Mouse (Mus musculus): ENCODE data around the gene Rbx1.
"Not testable (repeated sequence)": the region's sequence is repeated elsewhere in the genome, so short reads cannot be mapped to it uniquely, and the experiment has no call there.

Rbx1 gene

DNA sequence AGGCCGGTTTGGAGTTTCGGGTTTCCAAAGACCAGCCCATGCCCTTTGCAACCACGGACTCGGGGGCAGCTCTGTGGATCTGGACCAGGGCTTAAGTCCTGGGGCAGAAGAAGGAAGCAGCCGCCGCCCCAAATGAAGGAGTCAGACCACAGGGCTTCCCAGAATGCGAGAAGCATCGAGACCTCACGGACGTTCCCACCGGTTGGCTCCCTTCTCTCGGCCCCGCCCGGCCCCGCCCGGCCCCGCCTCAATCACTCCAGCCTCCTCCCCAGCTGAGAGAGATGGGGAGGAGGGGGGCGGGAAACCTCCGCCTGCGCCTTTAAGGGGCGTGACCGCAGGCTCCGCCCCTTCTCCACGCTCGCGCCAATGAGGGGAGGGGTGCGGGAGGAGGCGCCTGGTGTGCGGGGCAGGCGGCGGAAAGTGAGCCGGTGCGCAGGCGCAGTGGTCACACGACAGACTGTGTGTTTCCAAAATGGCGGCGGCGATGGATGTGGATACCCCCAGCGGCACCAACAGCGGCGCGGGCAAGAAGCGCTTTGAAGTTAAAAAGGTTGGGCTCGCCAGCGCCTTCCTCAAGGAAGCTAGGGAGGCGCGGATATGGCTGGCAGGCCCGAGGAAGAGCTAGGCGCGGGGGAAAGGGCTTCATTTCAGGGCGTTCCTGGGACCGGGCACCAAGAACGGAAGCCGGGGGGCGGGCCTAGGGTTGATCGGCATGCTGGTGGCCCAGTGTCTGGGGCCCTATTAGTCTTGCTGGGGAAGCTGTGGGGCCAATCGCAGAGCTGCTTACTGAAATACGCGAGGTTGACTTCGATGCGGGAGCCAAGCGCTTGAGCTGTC, at the start of gene Rbx1:
Gene Rbx1, plus strand, starts transcription at position 396 of the 837 bp plus-strand sequence.
- Histone ChIP-seq H3K27me3 (ENCODE audit: insufficient read depth, low read length) (no peaks in the 10 kb centered on the region), H3K36me3 (ENCODE audit: insufficient read depth, low read length) (peaks cover 22% of the 10 kb centered on the region), H3K4me1 (replicated peaks; ENCODE audit: low read depth, low read length) (peaks cover 41% of the 10 kb centered on the region), H3K9me3 (ENCODE audit: low read length) (peaks cover 5% of the 10 kb centered on the region; the same call in 1 of the 2 replicates), H3K4me3 (replicated peaks; ENCODE audit: low read length) (peak within 1 kb of the TSS; percentile 91)
- TF ChIP-seq POU5F1 (IDR thresholded peaks at IDR 0.05; ENCODE audit: borderline replicate concordance, low read length), result no peak
- TF ChIP-seq NANOG (IDR thresholded peaks at IDR 0.05; ENCODE audit: borderline replicate concordance, low read length), result no peak
- no peak for TF ChIP-seq CTCF (conservative IDR thresholded peaks at IDR 0.05; ENCODE audit: low read length)

DNA sequence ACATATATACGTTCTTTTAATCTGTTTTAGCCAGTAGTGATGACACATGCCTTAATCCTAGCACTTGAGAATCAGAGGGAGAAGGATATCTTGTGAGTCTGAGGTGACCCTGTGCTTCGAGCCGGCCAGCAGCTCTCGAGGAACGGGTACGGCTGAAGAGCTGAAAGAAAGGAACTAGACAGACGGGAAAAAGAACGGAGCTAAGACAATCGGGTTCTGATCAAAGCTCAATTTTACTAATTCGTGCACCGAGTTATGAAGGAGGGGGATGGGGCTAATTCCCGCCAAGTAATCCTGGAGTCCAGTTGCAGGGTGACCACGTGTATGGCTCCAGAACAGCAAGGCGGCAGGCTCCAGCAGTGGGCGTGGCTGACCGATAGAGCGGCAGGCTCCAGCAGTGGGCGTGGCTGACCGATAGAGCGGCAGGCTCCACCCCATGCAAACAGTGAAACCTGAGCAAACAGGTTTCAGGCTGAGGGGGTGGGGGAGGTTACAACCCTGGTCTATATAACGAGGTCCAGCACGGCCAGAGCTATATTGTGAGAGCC, 49.3 kb upstream of the Rbx1 start:
- H3K4me3 ChIP-seq (replicated peaks; ENCODE audit: low read length), result peak overlapping the region; percentile 13; the same call in 1 of the 2 replicates
- peaks cover 27% of the 10 kb centered on the region for H3K4me1 ChIP-seq (replicated peaks; ENCODE audit: low read depth, low read length)
- H3K9me3 ChIP-seq (ENCODE audit: low read length); H3K27me3 ChIP-seq (ENCODE audit: insufficient read depth, low read length): not testable (repeated sequence)
- peaks cover 42% of the 10 kb centered on the region for H3K36me3 ChIP-seq (ENCODE audit: insufficient read depth, low read length)

DNA sequence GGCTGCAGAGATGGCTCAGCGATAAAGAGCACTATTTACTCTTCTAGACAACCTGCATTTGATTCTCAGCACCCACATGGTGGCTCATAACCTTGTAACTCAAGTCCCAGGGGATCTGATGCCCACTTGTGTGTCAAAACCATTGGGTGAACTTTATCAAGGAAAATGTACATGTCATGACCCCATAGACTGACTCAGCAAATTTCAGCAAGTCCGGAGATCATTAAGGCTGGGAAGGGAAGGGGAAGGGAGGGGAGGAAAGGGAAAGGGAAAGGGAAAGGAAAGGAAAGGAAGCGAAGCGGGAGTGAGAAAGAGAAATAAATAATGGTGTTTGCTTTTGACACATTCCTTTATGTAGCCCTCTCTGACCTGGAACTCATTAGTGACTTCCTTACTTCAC, 48.0 kb upstream of the Rbx1 start:
- peaks cover 39% of the 10 kb centered on the region for H3K36me3 ChIP-seq (ENCODE audit: insufficient read depth, low read length)
- no peak for TF ChIP-seq POU5F1 (IDR thresholded peaks at IDR 0.05; ENCODE audit: borderline replicate concordance, low read length)
- TF ChIP-seq NANOG (IDR thresholded peaks at IDR 0.05; ENCODE audit: borderline replicate concordance, low read length), result no peak
- TF ChIP-seq CTCF (conservative IDR thresholded peaks at IDR 0.05; ENCODE audit: low read length), result no peak
- no peaks in the 10 kb centered on the region for H3K9me3 ChIP-seq (ENCODE audit: low read length)
- H3K4me1 ChIP-seq (replicated peaks; ENCODE audit: low read depth, low read length), result peaks cover 27% of the 10 kb centered on the region
- no peak overlapping the region for H3K4me3 ChIP-seq (replicated peaks; ENCODE audit: low read length)
- no peaks in the 10 kb centered on the region for H3K27me3 ChIP-seq (ENCODE audit: insufficient read depth, low read length)

DNA sequence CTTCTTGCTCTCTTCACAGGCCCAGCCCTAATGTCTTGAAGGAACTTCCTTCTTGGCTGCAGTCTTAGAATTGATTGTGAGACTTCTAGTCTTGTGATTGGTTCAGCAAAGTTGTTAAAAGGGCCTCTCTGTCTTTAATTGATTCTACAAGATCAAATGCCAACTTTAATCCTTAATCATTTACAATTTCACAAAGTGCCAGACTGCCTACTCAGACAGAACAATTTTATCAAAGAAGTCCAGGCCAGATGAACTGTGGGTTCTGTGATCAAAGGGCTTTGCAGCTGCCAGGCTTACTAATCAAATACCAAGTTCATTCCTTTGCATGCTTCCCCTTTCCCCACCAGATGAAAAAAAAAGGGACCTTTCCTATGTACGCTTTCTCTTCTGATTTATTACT, 44.6 kb upstream of the Rbx1 start:
- no peaks in the 10 kb centered on the region for H3K27me3 ChIP-seq (ENCODE audit: insufficient read depth, low read length)
- H3K36me3 ChIP-seq (ENCODE audit: insufficient read depth, low read length), result peaks cover 20% of the 10 kb centered on the region
- H3K4me3 ChIP-seq (replicated peaks; ENCODE audit: low read length), result no peak overlapping the region
- TF ChIP-seq CTCF (conservative IDR thresholded peaks at IDR 0.05; ENCODE audit: low read length) (no peak), NANOG (IDR thresholded peaks at IDR 0.05; ENCODE audit: borderline replicate concordance, low read length) (no peak), POU5F1 (IDR thresholded peaks at IDR 0.05; ENCODE audit: borderline replicate concordance, low read length) (no peak)
- H3K9me3 ChIP-seq (ENCODE audit: low read length), result no peaks in the 10 kb centered on the region
- peaks cover 32% of the 10 kb centered on the region for H3K4me1 ChIP-seq (replicated peaks; ENCODE audit: low read depth, low read length)

DNA sequence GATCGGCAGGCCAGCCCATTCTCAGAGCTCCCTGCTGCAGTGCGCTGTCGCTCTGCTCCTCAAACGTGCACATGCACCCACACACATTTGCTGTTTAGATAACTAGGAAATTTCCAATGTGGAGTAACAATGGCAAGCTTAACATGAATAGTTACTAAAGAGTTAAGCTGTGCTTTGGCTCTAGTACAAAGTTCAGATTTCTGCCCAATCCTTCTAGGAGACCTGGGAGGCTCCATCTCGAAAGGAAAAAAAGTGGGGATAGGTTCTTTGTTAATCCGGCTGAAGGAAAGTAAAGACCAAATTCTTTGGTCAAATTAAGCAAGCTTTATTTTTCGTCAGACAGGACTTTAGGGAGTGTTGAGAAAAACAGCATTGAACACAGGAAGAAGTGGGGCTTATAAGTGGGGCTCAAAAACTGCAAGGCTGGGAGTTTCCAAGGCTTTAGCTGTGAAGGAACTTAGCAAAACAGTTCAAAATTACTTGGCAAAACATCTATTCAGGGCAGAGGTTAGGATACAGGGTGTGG, 43.9 kb upstream of the Rbx1 start:
- Histone ChIP-seq H3K4me1 (replicated peaks; ENCODE audit: low read depth, low read length) (peaks cover 27% of the 10 kb centered on the region), H3K4me3 (replicated peaks; ENCODE audit: low read length) (no peak overlapping the region), H3K9me3 (ENCODE audit: low read length) (no peaks in the 10 kb centered on the region), H3K36me3 (ENCODE audit: insufficient read depth, low read length) (peaks cover 23% of the 10 kb centered on the region), H3K27me3 (ENCODE audit: insufficient read depth, low read length) (no peaks in the 10 kb centered on the region)
- TF ChIP-seq CTCF (conservative IDR thresholded peaks at IDR 0.05; ENCODE audit: low read length), result no peak
- no peak for TF ChIP-seq NANOG (IDR thresholded peaks at IDR 0.05; ENCODE audit: borderline replicate concordance, low read length)
- TF ChIP-seq POU5F1 (IDR thresholded peaks at IDR 0.05; ENCODE audit: borderline replicate concordance, low read length), result no peak

DNA sequence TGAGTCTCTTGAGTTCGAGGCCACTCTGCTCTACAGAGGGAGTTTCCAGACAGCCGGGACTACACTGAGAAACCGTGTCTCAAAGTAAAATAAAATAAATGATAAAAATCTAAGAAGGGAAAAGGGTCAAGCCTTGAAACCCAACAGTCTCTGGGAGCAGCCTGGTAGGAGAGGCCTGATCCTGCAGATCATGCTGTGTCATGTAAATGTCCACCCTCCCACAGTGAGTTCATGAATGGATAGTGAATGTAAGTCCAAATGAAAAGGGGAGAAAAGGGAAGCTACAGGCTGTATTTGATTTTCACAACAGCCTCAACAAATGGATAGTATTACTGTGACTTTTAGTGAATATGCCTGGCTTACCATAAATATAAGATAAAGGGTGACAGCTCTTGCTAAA, 40.8 kb upstream of the Rbx1 start:
- Histone ChIP-seq H3K9me3 (ENCODE audit: low read length) (no peaks in the 10 kb centered on the region), H3K4me1 (replicated peaks; ENCODE audit: low read depth, low read length) (peaks cover 14% of the 10 kb centered on the region), H3K36me3 (ENCODE audit: insufficient read depth, low read length) (peaks cover 37% of the 10 kb centered on the region), H3K4me3 (replicated peaks; ENCODE audit: low read length) (no peak overlapping the region), H3K27me3 (ENCODE audit: insufficient read depth, low read length) (no peaks in the 10 kb centered on the region)
- TF ChIP-seq POU5F1 (IDR thresholded peaks at IDR 0.05; ENCODE audit: borderline replicate concordance, low read length) (no peak), CTCF (conservative IDR thresholded peaks at IDR 0.05; ENCODE audit: low read length) (no peak), NANOG (IDR thresholded peaks at IDR 0.05; ENCODE audit: borderline replicate concordance, low read length) (no peak)

DNA sequence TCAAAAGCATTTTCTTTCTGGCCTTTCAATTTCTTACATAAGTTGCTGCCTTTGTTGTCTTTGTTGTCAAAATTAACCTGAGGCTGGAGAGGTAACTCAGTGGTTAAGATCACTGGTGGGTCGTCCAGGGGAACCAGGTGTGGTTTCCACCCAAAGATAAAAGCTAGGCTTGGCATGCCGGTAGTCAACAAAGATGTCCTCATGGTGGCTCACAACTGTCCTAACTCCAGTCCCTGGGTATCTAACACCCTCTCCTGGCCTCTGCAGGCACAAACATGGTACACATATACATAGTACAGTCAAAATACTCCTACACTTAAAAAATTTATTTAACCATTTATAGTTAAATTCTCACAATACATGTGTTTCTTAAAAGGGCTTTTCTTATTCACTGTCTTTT, 38.1 kb upstream of the Rbx1 start:
- Histone ChIP-seq H3K4me1 (replicated peaks; ENCODE audit: low read depth, low read length) (peaks cover 14% of the 10 kb centered on the region), H3K36me3 (ENCODE audit: insufficient read depth, low read length) (peaks cover 59% of the 10 kb centered on the region), H3K9me3 (ENCODE audit: low read length) (no peaks in the 10 kb centered on the region), H3K4me3 (replicated peaks; ENCODE audit: low read length) (no peak overlapping the region), H3K27me3 (ENCODE audit: insufficient read depth, low read length) (no peaks in the 10 kb centered on the region)
- TF ChIP-seq POU5F1 (IDR thresholded peaks at IDR 0.05; ENCODE audit: borderline replicate concordance, low read length) (no peak), NANOG (IDR thresholded peaks at IDR 0.05; ENCODE audit: borderline replicate concordance, low read length) (no peak), CTCF (conservative IDR thresholded peaks at IDR 0.05; ENCODE audit: low read length) (no peak)

DNA sequence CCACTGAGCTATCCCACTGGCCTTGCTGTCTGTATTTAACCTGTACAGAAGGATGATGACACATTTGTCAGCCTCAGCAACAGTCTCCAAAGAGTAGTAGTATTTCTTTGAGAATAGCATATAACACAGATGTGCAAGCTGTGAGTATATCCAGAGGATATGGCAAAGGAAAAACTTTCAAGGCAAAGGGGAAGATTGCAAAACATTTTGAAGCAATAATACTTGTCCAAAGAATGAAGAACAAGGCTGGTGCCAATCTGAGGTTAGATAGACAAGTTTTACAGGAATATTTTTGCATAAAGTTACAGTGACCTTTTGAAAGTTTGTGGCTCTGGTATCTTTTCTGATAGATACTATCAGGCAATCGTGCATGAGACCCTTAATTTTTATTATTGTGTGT, 34.9 kb upstream of the Rbx1 start:
- Histone ChIP-seq H3K4me3 (replicated peaks; ENCODE audit: low read length) (no peak overlapping the region), H3K9me3 (ENCODE audit: low read length) (no peaks in the 10 kb centered on the region), H3K4me1 (replicated peaks; ENCODE audit: low read depth, low read length) (no peaks in the 10 kb centered on the region), H3K36me3 (ENCODE audit: insufficient read depth, low read length) (peaks cover 72% of the 10 kb centered on the region), H3K27me3 (ENCODE audit: insufficient read depth, low read length) (no peaks in the 10 kb centered on the region)
- no peak for TF ChIP-seq NANOG (IDR thresholded peaks at IDR 0.05; ENCODE audit: borderline replicate concordance, low read length)
- TF ChIP-seq CTCF (conservative IDR thresholded peaks at IDR 0.05; ENCODE audit: low read length), result no peak
- TF ChIP-seq POU5F1 (IDR thresholded peaks at IDR 0.05; ENCODE audit: borderline replicate concordance, low read length), result no peak
